Mouse (Mus musculus) lung, embryonic 16.5 days (tissue): Measurements from ENCODE around the gene Six3. TPM values are rescaled to one million over a fixed set of nuclear protein-coding genes. Genes with fewer than 3 reads are reported as not detected.

Experiments
- ATAC-seq: fragments of 200-750 bp; cut with Nextera tagmentation; 2 replicates; pipeline ENCODE4 v1.8.0; 2017; ENCODE audit warnings: low read depth, mild to moderate bottlenecking, moderate library complexity
- H3K27ac ChIP-seq: fragments of 300-500 bp; sonication (generic); 2 replicates; pipeline ENCODE4 v1.5.1; 2014; ENCODE audit warnings: mild to moderate bottlenecking, control low read depth, low read length
- H3K27me3 ChIP-seq: fragments of 300-500 bp; sonication (generic); 2 replicates; pipeline ENCODE4 v1.6.1; 2014; ENCODE audit warnings: low read depth, low read length, mixed read lengths; ENCODE audit not compliant: control insufficient read depth, insufficient read depth
- H3K36me3 ChIP-seq: fragments of 300-500 bp; sonication (generic); 2 replicates; pipeline ENCODE4 v1.6.1; 2014; ENCODE audit warnings: low read length; ENCODE audit not compliant: control insufficient read depth, insufficient read depth
- H3K4me1 ChIP-seq: fragments of 300-500 bp; sonication (generic); replicated peaks from 2 replicates; pipeline ENCODE4 v1.6.1; 2014; ENCODE audit warnings: low read length, mixed read lengths; ENCODE audit not compliant: control insufficient read depth, insufficient read depth
- H3K4me2 ChIP-seq: fragments of 300-500 bp; sonication (generic); 2 replicates; pipeline ENCODE4 v1.6.1; 2014; ENCODE audit warnings: low read depth, low read length, control low read depth
- H3K4me3 ChIP-seq: fragments of 300-500 bp; sonication (generic); 2 replicates; pipeline ENCODE4 v1.5.1; 2014; ENCODE audit warnings: mild to moderate bottlenecking, low read length, control low read depth
- H3K9ac ChIP-seq: fragments of 300-500 bp; sonication (generic); 2 replicates; pipeline ENCODE4 v1.6.1; 2014; ENCODE audit warnings: low read length, control low read depth
- H3K9me3 ChIP-seq: fragments of 300-500 bp; sonication (generic); 2 replicates; pipeline ENCODE4 v1.6.1; 2016; ENCODE audit warnings: low read length; ENCODE audit not compliant: control insufficient read depth
- WGBS: fragments of 180-500 bp; shearing (Covaris S2); extraction: QIAGEN DNeasy Blood & Tissue Kit; methylation state at CpG from one replicate; pipeline ENCODE4 v1.1.7; 2014; 5-methylcytosine and 5-hydroxymethylcytosine counted together
- polyA plus RNA-seq: library from polyadenylated mRNA; unstranded; fragments of >200 nt; fragmentation: Nextera tagmentation; extraction: Ambion mirVana; gene quantifications from 2 replicates; pipeline ENCODE4 v1.2.1, GENCODE M21; 2015

Six3 gene
- polyA plus RNA-seq, 1 experiment from 2014 or later, result not detected

DNA sequence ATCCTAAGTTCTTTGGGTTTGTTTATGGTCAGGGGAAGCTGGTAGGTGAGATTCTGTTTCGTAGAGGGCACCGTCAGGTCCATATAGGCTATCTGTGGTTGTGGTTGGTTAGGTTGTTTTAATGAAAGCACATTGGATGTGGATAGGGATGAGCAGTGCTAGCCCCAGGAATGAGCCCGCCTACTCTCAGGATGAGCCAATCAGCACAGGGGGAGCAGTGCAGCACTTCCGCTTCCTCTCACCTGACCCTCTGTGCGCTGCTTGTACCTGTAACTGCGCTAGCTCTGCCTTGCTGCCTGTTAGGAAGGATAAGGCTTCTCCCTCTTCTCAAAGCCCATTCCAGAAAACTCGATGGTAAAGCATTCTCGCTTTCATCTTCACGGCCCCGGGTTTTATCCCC is 17.6 kb upstream of the Six3 start:
- no peaks in the 10 kb centered on the region; the same call in none of the 2 replicates for H3K27me3 ChIP-seq
- no peak for ATAC-seq
- no peak overlapping the region for H3K4me2 ChIP-seq
- no peak overlapping the region for H3K27ac ChIP-seq
- H3K9me3 ChIP-seq, result no peaks in the 10 kb centered on the region
- 68% methylated on average over 10 of the region's 10 CpGs for WGBS
- no peaks in the 10 kb centered on the region for H3K4me1 ChIP-seq
- no peak overlapping the region for H3K9ac ChIP-seq
- H3K36me3 ChIP-seq, result no peaks in the 10 kb centered on the region
- no peak overlapping the region for H3K4me3 ChIP-seq

DNA sequence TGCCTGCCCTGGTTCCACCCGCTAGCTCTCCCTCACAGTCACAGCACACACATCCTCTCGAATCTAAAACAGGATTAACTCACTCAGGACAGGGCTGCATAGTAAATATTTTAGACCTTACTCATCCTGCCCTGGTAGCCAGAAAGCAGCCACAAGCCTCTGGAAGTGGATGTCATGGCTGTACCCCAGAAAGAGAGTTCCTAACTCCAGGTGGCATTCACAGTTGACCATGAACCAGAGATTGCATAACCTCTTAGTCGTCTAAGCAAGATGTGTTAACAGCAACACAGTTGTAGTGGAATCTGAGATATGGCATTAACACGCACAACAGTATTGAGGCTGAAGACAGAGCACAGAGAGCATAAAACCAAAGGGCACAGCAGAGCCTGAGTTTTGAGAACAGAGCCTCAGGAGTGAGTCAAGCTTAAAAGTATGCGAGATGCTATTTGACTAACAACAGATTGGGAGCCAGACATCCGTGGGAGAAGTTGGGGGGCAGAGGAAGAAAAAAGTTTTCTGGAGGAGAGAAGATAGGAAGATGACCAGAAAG is 17.0 kb upstream of the Six3 start:
- Histone ChIP-seq H3K4me1 (no peaks in the 10 kb centered on the region), H3K9ac (no peak overlapping the region), H3K9me3 (no peaks in the 10 kb centered on the region), H3K27ac (no peak overlapping the region), H3K4me2 (no peak overlapping the region), H3K4me3 (no peak overlapping the region), H3K36me3 (no peaks in the 10 kb centered on the region), H3K27me3 (no peaks in the 10 kb centered on the region; the same call in none of the 2 replicates)
- WGBS, result 47% methylated on average over 6 of the region's 6 CpGs
- ATAC-seq, result no peak

GRCm38 (mm10) chr17:85599520-85599919 is 13.9 kb upstream of the Six3 start:
- ATAC-seq, result no peak
- Histone ChIP-seq H3K36me3 (no peaks in the 10 kb centered on the region), H3K9me3 (no peaks in the 10 kb centered on the region), H3K27ac (no peak overlapping the region), H3K27me3 (peaks cover 14% of the 10 kb centered on the region), H3K9ac (no peak overlapping the region), H3K4me2 (no peak overlapping the region), H3K4me3 (no peak overlapping the region), H3K4me1 (no peaks in the 10 kb centered on the region)
- WGBS, result 54% methylated on average over 9 of the region's 9 CpGs

DNA sequence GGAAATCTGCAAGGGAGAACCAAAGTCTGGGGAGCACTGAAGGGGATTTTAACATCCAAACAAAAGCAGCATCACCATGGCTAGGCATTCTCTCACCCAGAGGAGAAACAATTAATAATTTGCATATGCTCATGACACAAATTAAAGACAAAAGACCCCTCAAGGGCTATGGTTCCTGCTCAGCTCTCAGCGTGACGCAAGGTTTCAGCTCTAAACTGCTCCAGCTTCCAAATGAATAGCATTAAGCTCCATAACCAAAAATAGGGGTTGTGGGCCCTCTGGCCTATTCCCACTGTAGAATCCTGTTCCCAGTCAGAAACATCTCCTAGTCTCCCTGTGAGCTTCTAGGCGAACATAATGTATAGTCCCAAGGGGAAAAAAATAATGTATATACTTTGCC is 6.9 kb upstream of the Six3 start:
- WGBS, result 7% methylated on average over 3 of the region's 3 CpGs
- no peaks in the 10 kb centered on the region for H3K36me3 ChIP-seq
- no peak overlapping the region for H3K4me3 ChIP-seq
- no peak overlapping the region for H3K9ac ChIP-seq
- peaks cover 75% of the 10 kb centered on the region for H3K27me3 ChIP-seq
- no peak for ATAC-seq
- no peak overlapping the region for H3K4me2 ChIP-seq
- H3K27ac ChIP-seq, result no peak overlapping the region
- no peaks in the 10 kb centered on the region for H3K9me3 ChIP-seq
- no peaks in the 10 kb centered on the region for H3K4me1 ChIP-seq

GRCm38 (mm10) chr17:85607556-85608365 is 5.6 kb upstream of the Six3 start:
- ATAC-seq, result no peak

DNA sequence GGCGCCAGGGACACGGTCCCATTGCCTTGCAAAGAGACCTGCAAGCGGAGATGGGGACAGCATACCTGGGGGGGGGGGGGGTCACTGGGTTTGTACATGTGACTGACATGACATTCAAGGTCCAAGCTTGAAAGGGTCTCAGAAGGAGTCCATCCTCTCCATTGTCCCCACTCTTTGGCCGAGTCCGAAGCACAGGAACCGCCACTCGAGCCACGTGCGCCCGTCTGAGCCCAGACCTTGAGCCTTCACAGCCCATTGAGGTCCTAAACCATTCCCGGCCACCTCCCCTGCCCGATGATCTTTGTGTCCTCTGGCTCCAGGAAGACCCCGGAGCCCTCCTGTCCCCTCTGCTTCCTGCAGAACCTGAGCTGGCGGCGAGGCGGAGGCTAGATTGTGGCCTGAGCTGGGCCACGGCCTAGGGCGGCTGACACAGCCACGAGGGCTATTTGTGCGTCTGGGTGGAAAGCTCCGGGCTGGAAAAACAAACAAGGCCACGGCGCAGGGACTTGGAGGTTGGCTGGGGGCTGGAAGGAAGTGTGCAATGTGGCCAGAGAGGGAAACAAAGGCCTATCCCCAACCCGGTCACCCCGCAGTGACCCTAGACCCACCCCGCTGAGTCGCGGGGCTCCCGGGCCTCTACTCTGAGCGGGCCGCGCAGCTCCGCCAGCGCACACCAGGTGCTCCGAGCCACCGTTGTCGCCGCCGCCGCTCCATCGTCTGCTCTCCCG is 4.9 kb upstream of the Six3 start:
- Histone ChIP-seq H3K27ac (no peak overlapping the region), H3K4me3 (no peak overlapping the region), H3K36me3 (no peaks in the 10 kb centered on the region), H3K9me3 (no peaks in the 10 kb centered on the region), H3K9ac (no peak overlapping the region), H3K27me3 (peaks cover 87% of the 10 kb centered on the region), H3K4me1 (no peaks in the 10 kb centered on the region), H3K4me2 (no peak overlapping the region)
- ATAC-seq, result no peak
- under 1% methylated on average over 42 of the region's 42 CpGs for WGBS

More at GRCm38 (mm10) chr17:85607556-85608365, 5.6 kb upstream of the Six3 start:
- no peak overlapping the region for H3K4me2 ChIP-seq
- H3K27ac ChIP-seq, result no peak overlapping the region
- H3K4me3 ChIP-seq, result no peak overlapping the region
- no peaks in the 10 kb centered on the region for H3K4me1 ChIP-seq
- no peak overlapping the region for H3K9ac ChIP-seq
- under 1% methylated on average over 41 of the region's 41 CpGs for WGBS
- no peaks in the 10 kb centered on the region for H3K9me3 ChIP-seq
- no peaks in the 10 kb centered on the region for H3K36me3 ChIP-seq
- H3K27me3 ChIP-seq, result peaks cover 82% of the 10 kb centered on the region

GRCm38 (mm10) chr17:85609094-85609425 is 4.3 kb upstream of the Six3 start:
- ATAC-seq, result no peak
- Histone ChIP-seq H3K36me3 (no peaks in the 10 kb centered on the region), H3K9ac (no peak overlapping the region), H3K27ac (no peak overlapping the region), H3K4me1 (no peaks in the 10 kb centered on the region), H3K27me3 (peaks cover 90% of the 10 kb centered on the region), H3K4me2 (no peak overlapping the region), H3K4me3 (no peak overlapping the region), H3K9me3 (no peaks in the 10 kb centered on the region)
- 2% methylated on average over 13 of the region's 13 CpGs for WGBS

DNA sequence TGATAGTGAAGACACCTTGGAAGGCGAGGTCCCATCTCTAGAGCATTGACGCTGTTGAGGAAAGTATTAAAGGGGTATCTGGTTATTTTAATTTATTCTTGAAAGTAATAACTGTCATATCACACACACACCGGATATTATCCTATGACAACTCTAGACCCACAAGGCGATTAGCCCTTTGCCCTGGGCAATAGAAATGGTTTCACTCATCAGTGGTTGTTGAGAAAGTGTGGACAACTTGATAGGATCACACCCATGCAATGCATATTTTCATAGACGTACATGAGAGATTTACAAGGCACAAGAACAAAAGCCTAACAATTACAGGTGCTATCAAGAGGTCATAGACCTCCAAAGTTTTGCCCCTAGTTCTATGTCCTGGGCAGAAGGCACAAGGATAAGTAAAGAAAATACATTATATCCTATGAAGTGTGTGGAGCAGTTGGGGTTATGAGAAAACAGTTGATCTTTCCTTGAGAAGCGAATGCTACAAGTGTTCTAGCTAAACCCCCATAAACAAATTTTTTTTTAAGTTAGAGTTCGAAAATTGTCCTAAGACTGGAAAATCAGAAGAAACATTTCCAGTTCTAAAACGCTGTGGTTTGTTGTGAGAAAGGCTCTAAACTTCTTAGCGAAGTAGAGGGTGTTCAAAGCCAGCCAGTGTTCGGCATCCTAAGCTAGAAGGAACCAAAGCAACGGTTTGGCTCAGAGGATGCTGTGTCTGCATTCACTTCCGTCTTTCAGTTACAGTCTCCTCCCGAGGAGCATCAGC is 3.6 kb upstream of the Six3 start:
- Histone ChIP-seq H3K36me3 (no peaks in the 10 kb centered on the region), H3K27me3 (peaks cover 92% of the 10 kb centered on the region), H3K4me2 (no peak overlapping the region), H3K9me3 (no peaks in the 10 kb centered on the region), H3K9ac (no peak overlapping the region), H3K4me3 (no peak overlapping the region), H3K4me1 (no peaks in the 10 kb centered on the region), H3K27ac (no peak overlapping the region)
- ATAC-seq, result no peak
- WGBS, result 4% methylated on average over 13 of the region's 13 CpGs
